9 mouse cellular contexts compared by ENCODE assay signal in genomic region chr8:126885554-126886485, GRCm38 (mm10). TPM values are rescaled to one million over a fixed set of nuclear protein-coding genes. Genes with fewer than 3 reads are reported as not detected.
DNase-seq lines count a peak whose midpoint lies in the region; ATAC-seq and TF ChIP-seq lines count a peak whose summit lies in the region.
"Had no signal": no experiment of that assay in that cellular context is flagged by ENCODE, and none has a peak within 500 bp of the region (broad histone marks: within the 10 kb centered on the region; RNA-seq: fewer than 3 reads in every experiment).

No protein-coding gene starts in this region.

- TF ChIP-seq CTCF in bone marrow, adult 2 months (IDR thresholded peaks at IDR 0.05; ENCODE audit: control insufficient read depth, insufficient read depth, low read length), result peak; percentile 79

- DNase-seq in forebrain, embryonic 10.5 days (ENCODE audit: extremely low spot score, low spot score), result no peak
- DNase-seq in 416B (ENCODE audit: low read depth), result peak; percentile 77
- DNase-seq in heart, postnatal 14 days, result peak; percentile 36 to 54
- DNase-seq in thymus, postnatal 36 days, result peak; percentile 50 to 53
- no peak for DNase-seq in cerebellum, postnatal 4 days (ENCODE audit: low spot score in 2 of 2)

- peaks cover 24% of the 10 kb centered on the region for H3K4me1 ChIP-seq in forebrain, embryonic 10.5 days
- H3K4me1 ChIP-seq in forebrain, embryonic 13.5 days, result peaks cover 17% of the 10 kb centered on the region
- H3K4me1 ChIP-seq in bone marrow, adult 2 months (ENCODE audit: control insufficient read depth, insufficient read depth, low read length), result peaks cover 5% of the 10 kb centered on the region
- peaks cover 42% of the 10 kb centered on the region for H3K4me1 ChIP-seq in lung, embryonic 15.5 days

- no peaks in the 10 kb centered on the region for H3K27me3 ChIP-seq in forebrain, embryonic 10.5 days (ENCODE audit: poor library complexity, severe bottlenecking)
- no peaks in the 10 kb centered on the region for H3K27me3 ChIP-seq in forebrain, embryonic 13.5 days
- no peaks in the 10 kb centered on the region for H3K27me3 ChIP-seq in lung, embryonic 15.5 days

- 76% methylated on average over 13 of the region's 13 CpGs for WGBS in forebrain, embryonic 10.5 days
- WGBS in forebrain, embryonic 13.5 days, result 78% methylated on average over 13 of the region's 13 CpGs
- 74% methylated on average over 13 of the region's 13 CpGs for WGBS in bone marrow, adult 2 months
- WGBS in lung, embryonic 15.5 days, result 58% methylated on average over 13 of the region's 13 CpGs

- intact Hi-C loops in heart, postnatal 14 days (cut with DNase I), result loop anchor here (2.0 kb wide), 1 partner anchor 27 kb away; no protein-coding TSS in a partner anchor

- no peak overlapping the region for H3K4me2 ChIP-seq in forebrain, embryonic 13.5 days
- H3K4me2 ChIP-seq in lung, embryonic 15.5 days, result no peak overlapping the region

- TF ChIP-seq POLR2A in bone marrow, adult 2 months (IDR thresholded peaks at IDR 0.05; ENCODE audit: borderline replicate concordance, control insufficient read depth, low read depth, low read length), result no peak

- H3K9ac ChIP-seq in forebrain, embryonic 13.5 days, result no peak overlapping the region
- H3K9ac ChIP-seq in lung, embryonic 15.5 days, result no peak overlapping the region

- H3K36me3 ChIP-seq in forebrain, embryonic 10.5 days (replicated peaks), result no peaks in the 10 kb centered on the region
- H3K36me3 ChIP-seq in forebrain, embryonic 13.5 days (ENCODE audit: poor library complexity, severe bottlenecking), result no peaks in the 10 kb centered on the region
- no peaks in the 10 kb centered on the region for H3K36me3 ChIP-seq in lung, embryonic 15.5 days

- H3K9me3 ChIP-seq in forebrain, embryonic 10.5 days, result no peaks in the 10 kb centered on the region
- H3K9me3 ChIP-seq in forebrain, embryonic 13.5 days (replicated peaks), result no peaks in the 10 kb centered on the region
- H3K9me3 ChIP-seq in lung, embryonic 15.5 days, result no peaks in the 10 kb centered on the region
- H3K9me3 ChIP-seq: megakaryocyte, embryonic 14.5 days had no signal

- H3K4me3 ChIP-seq in forebrain, embryonic 10.5 days, result no peak overlapping the region
- no peak overlapping the region for H3K4me3 ChIP-seq in forebrain, embryonic 13.5 days
- H3K4me3 ChIP-seq in bone marrow, adult 2 months (replicated peaks; ENCODE audit: control insufficient read depth, low read depth, low read length), result no peak overlapping the region
- no peak overlapping the region for H3K4me3 ChIP-seq in lung, embryonic 15.5 days

- ATAC-seq in forebrain, embryonic 13.5 days, result no peak
- ATAC-seq in lung, embryonic 15.5 days (ENCODE audit: borderline replicate concordance, extremely low read depth, low FRiP score, low TSS enrichment), result no peak

- H3K27ac ChIP-seq in forebrain, embryonic 10.5 days, result peak overlapping the region; percentile 49
- H3K27ac ChIP-seq in forebrain, embryonic 13.5 days, result no peak overlapping the region
- H3K27ac ChIP-seq in bone marrow, adult 2 months (ENCODE audit: control insufficient read depth, insufficient read depth, low read depth, low read length, poor library complexity), result no peak overlapping the region
- peak overlapping the region; percentile 86 for H3K27ac ChIP-seq in lung, embryonic 15.5 days

RNA-seq across cellular contexts. Expression of gene Tomm20, which starts 59.8 kb away (rescaled TPM):
- 294 and 298 TPM in 2 replicates for polyA plus RNA-seq in forebrain, embryonic 10.5 days (2016; fragmentation: Nextera tagmentation; extraction: Ambion mirVana)
- 207 and 209 TPM in 2 replicates for polyA plus RNA-seq in forebrain, embryonic 13.5 days (2015; fragmentation: Nextera tagmentation; extraction: Ambion mirVana)
- 48.1 and 91.8 TPM in 2 replicates for polyA plus RNA-seq in bone marrow, adult 2 months (2011; ENCODE audit: insufficient read depth, insufficient read length, low replicate concordance, missing spikeins)
- 10 to 100 TPM; 66.9 to 87.0 TPM for total RNA-seq in heart, postnatal 14 days (2021)
- 208 TPM in 2 replicates for polyA plus RNA-seq in lung, embryonic 15.5 days (2015; fragmentation: Nextera tagmentation; extraction: Ambion mirVana)

Comparison
In these comparisons a context has a peak if more than half of its experiments do, and no peak if none do; other contexts are left out.
1. H3K27ac ChIP-seq: peak in forebrain, embryonic 10.5 days (single experiment) and lung, embryonic 15.5 days (single experiment); none in forebrain, embryonic 13.5 days (single experiment) and bone marrow, adult 2 months (single experiment).
2. DNase-seq: peak in 416B (single experiment), heart, postnatal 14 days (2 of 2) and thymus, postnatal 36 days (2 of 2); none in forebrain, embryonic 10.5 days (single experiment) and cerebellum, postnatal 4 days (0 of 2).